ENCODE assay signal across 31 mouse cellular contexts in the genomic region with DNA sequence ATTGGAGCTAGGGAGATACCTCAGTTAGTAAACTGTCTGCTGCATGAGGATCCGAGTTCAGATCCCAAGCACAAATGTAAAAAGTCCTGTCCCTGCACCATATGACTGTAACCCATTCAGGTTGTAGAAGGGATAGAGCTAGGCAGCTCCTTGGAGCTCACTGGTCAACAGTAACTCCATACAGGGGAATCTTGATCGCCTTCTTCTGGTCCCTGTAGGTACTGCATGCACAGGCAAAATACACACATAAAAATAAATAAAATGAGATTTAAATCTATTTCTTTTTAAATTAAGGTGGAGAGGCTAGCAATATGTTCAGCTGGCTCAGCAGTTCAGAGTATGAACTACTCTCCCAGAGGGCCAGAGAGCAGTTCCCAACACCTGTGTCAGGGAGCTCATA. TPM values are rescaled to one million over a fixed set of nuclear protein-coding genes. Genes with fewer than 3 reads are reported as not detected.
DNase-seq lines count a peak whose midpoint lies in the region; ATAC-seq and TF ChIP-seq lines count a peak whose summit lies in the region.
"Had no signal": no experiment of that assay in that cellular context is flagged by ENCODE, and none has a peak within 500 bp of the region (broad histone marks: within the 10 kb centered on the region; RNA-seq: fewer than 3 reads in every experiment).

No protein-coding gene starts in this region.

- DNase-seq in 416B (ENCODE audit: low read depth): peak; percentile 3
- peak; percentile 22 for DNase-seq in ES-E14 (ENCODE audit: low read depth, low spot score)
- DNase-seq in ZHBTc4 (ENCODE audit: low read depth, low spot score): peak; percentile 47
- DNase-seq in urinary bladder, postnatal 25 days (ENCODE audit: low spot score): no peak
- no peak for DNase-seq in adrenal gland, postnatal 14 days
- no peak for DNase-seq in kidney, adult 8-10 months
- DNase-seq: adrenal gland, postnatal 25 days; B cell, adult 2 months; cerebellum, adult 11-12 months; cerebellum, postnatal 14 days; forebrain, postnatal 0 days; kidney, adult 18-20 months; kidney, postnatal 4 days; right cerebral cortex, postnatal 25 days; thymus, postnatal 14 days had no signal

- no peak for ATAC-seq in intestine, postnatal 0 days
- ATAC-seq in intestine, embryonic 16.5 days: no peak
- ATAC-seq: forebrain, postnatal 0 days; lung, postnatal 0 days; midbrain, embryonic 13.5 days had no signal

- TF ChIP-seq CTCF in intestine, postnatal 0 days (IDR thresholded peaks at IDR 0.05; ENCODE audit: low read depth): peak; percentile 33

- 74% methylated on average over 2 of the region's 2 CpGs for WGBS in intestine, postnatal 0 days
- WGBS in intestine, embryonic 16.5 days: 72% methylated on average over 2 of the region's 2 CpGs

- in situ Hi-C loops in ES-E14 (cut with MboI; ENCODE audit: low sequenced_read_pairs in 2 of 2, unreplicated experiment in 2 of 2): loop anchor here in 1 of 2 experiments (25.0 kb wide), 1 partner anchor 612 kb away; no protein-coding TSS in a partner anchor

- H3K4me3 ChIP-seq in intestine, postnatal 0 days (ENCODE audit: low read depth, low read length): no peak overlapping the region
- no peak overlapping the region for H3K4me3 ChIP-seq in intestine, embryonic 16.5 days (ENCODE audit: low read length)
- no peak overlapping the region for H3K4me3 ChIP-seq in ES-E14 (ENCODE audit: insufficient read depth in 1 of 2, low read depth in 1 of 2, low read length in 2 of 2, poor library complexity in 1 of 2, severe bottlenecking in 1 of 2)
- H3K4me3 ChIP-seq: erythroblast, embryonic 14.5 days; forebrain, embryonic 12.5 days; heart, embryonic 15.5 days; limb, embryonic 12.5 days; midbrain, embryonic 13.5 days; neural tube, embryonic 15.5 days; stomach, embryonic 15.5 days had no signal

- no peak overlapping the region for H3K4me2 ChIP-seq in intestine, postnatal 0 days (replicated peaks; ENCODE audit: low read depth)
- no peak overlapping the region for H3K4me2 ChIP-seq in intestine, embryonic 16.5 days (ENCODE audit: low read depth, low read length)
- H3K4me2 ChIP-seq: forebrain, embryonic 12.5 days; heart, embryonic 15.5 days; limb, embryonic 12.5 days; liver, embryonic 11.5 days; midbrain, embryonic 13.5 days; neural tube, embryonic 15.5 days; stomach, embryonic 15.5 days had no signal

- H3K27me3 ChIP-seq in intestine, postnatal 0 days (replicated peaks; ENCODE audit: control insufficient read depth, insufficient read depth, low read length): 0 out of 2 replicates have a peak, but pooled peaks cover 3% of the 10 kb centered on the region
- 0 out of 2 replicates have a peak, but pooled peaks cover under 1% of the 10 kb centered on the region for H3K27me3 ChIP-seq in intestine, embryonic 16.5 days (replicated peaks; ENCODE audit: control insufficient read depth, insufficient read depth, low read length)
- H3K27me3 ChIP-seq: forebrain, embryonic 12.5 days; limb, embryonic 12.5 days; midbrain, embryonic 13.5 days; neural tube, embryonic 15.5 days; stomach, embryonic 15.5 days had no signal

- H3K27ac ChIP-seq in intestine, postnatal 0 days (ENCODE audit: low read depth, low read length): no peak overlapping the region
- no peak overlapping the region for H3K27ac ChIP-seq in intestine, embryonic 16.5 days (ENCODE audit: low read length)
- H3K27ac ChIP-seq in ES-E14 (ENCODE audit: insufficient read depth, low read depth, low read length, poor library complexity, severe bottlenecking): no peak overlapping the region
- H3K27ac ChIP-seq: forebrain, embryonic 12.5 days; heart, embryonic 15.5 days; limb, embryonic 12.5 days; macrophage; midbrain, embryonic 13.5 days; neural tube, embryonic 15.5 days; stomach, embryonic 15.5 days had no signal

- H3K4me1 ChIP-seq in intestine, postnatal 0 days (replicated peaks; ENCODE audit: control insufficient read depth, insufficient read depth, low read length): no peaks in the 10 kb centered on the region
- no peaks in the 10 kb centered on the region for H3K4me1 ChIP-seq in intestine, embryonic 16.5 days (ENCODE audit: control insufficient read depth, insufficient read depth, low read length)
- peaks cover 0 to 3% of the 10 kb centered on the region in 2 experiments; a peak in 1 of 4 replicates for H3K4me1 ChIP-seq in ES-E14 (ENCODE audit: control insufficient read depth in 2 of 2, insufficient read depth in 2 of 2, low read length in 2 of 2, poor library complexity in 1 of 2)
- H3K4me1 ChIP-seq: forebrain, embryonic 12.5 days; heart, embryonic 15.5 days; limb, embryonic 12.5 days; midbrain, embryonic 13.5 days; neural tube, embryonic 15.5 days; stomach, embryonic 15.5 days had no signal

- no peaks in the 10 kb centered on the region for H3K36me3 ChIP-seq in intestine, postnatal 0 days (ENCODE audit: control insufficient read depth, insufficient read depth)
- no peaks in the 10 kb centered on the region for H3K36me3 ChIP-seq in intestine, embryonic 16.5 days (ENCODE audit: control insufficient read depth, insufficient read depth, low read length)
- H3K36me3 ChIP-seq in ES-E14 (ENCODE audit: control insufficient read depth, insufficient read depth, low read length, poor library complexity, severe bottlenecking): no peaks in the 10 kb centered on the region
- H3K36me3 ChIP-seq: forebrain, embryonic 12.5 days; heart, embryonic 15.5 days; limb, embryonic 12.5 days; midbrain, embryonic 13.5 days; neural tube, embryonic 15.5 days; stomach, embryonic 15.5 days had no signal

- no peak overlapping the region for H3K9ac ChIP-seq in intestine, postnatal 0 days (ENCODE audit: low read depth, low read length)
- H3K9ac ChIP-seq in intestine, embryonic 16.5 days (ENCODE audit: low read depth, low read length): no peak overlapping the region
- no peak overlapping the region for H3K9ac ChIP-seq in ES-E14 (ENCODE audit: insufficient read depth, low read depth, low read length, poor library complexity, severe bottlenecking)
- H3K9ac ChIP-seq: forebrain, embryonic 12.5 days; forebrain, postnatal 0 days; heart, embryonic 15.5 days; limb, embryonic 12.5 days; midbrain, embryonic 13.5 days; neural tube, embryonic 15.5 days; stomach, embryonic 15.5 days had no signal

- H3K9me3 ChIP-seq in intestine, postnatal 0 days (ENCODE audit: control insufficient read depth): no peaks in the 10 kb centered on the region
- H3K9me3 ChIP-seq in intestine, embryonic 16.5 days (ENCODE audit: control insufficient read depth, low read length): no peaks in the 10 kb centered on the region
- no peaks in the 10 kb centered on the region for H3K9me3 ChIP-seq in ES-E14 (ENCODE audit: control insufficient read depth, insufficient read depth, low read depth, low read length)
- H3K9me3 ChIP-seq: forebrain, embryonic 12.5 days; heart, embryonic 15.5 days; limb, embryonic 12.5 days; midbrain, embryonic 13.5 days; neural tube, embryonic 15.5 days; stomach, embryonic 15.5 days had no signal

TF ChIP-seq in ES-E14, 5 proteins besides CTCF, POLR2A, EP300 and RAD21:
- TF ChIP-seq MAFK (IDR thresholded peaks at IDR 0.05; ENCODE audit: insufficient read depth, low read depth, low read length) (no peak), ZNF384 (IDR thresholded peaks at IDR 0.05; ENCODE audit: low read depth, low read length) (no peak), ZC3H11A (IDR thresholded peaks at IDR 0.05; ENCODE audit: borderline replicate concordance, low read depth, low read length) (no peak), HCFC1 (IDR thresholded peaks at IDR 0.05; ENCODE audit: borderline replicate concordance, insufficient read depth, low read length) (no peak), CHD2 (IDR thresholded peaks at IDR 0.05; ENCODE audit: low read depth, low read length) (no peak)

RNA-seq across cellular contexts. Expression of a gene that starts 16.2 kb away (rescaled TPM):
- 5.4 and 5.5 TPM in 2 replicates for polyA plus RNA-seq in intestine, postnatal 0 days (2015; fragmentation: Nextera tagmentation; extraction: Ambion mirVana)
- polyA plus RNA-seq in intestine, embryonic 16.5 days (2015; fragmentation: Nextera tagmentation; extraction: Ambion mirVana): 1.3 and 1.4 TPM in 2 replicates
- total RNA-seq in ES-E14 (2012; rRNA removed): 2.6 TPM in 2 replicates
- 0.41 and 0.48 TPM in 2 replicates for total RNA-seq in adrenal gland, postnatal 14 days (2021)
- total RNA-seq: monocyte, adult 5-6 weeks had no signal
- polyA plus RNA-seq: erythroblast, embryonic 14.5 days; macrophage had no signal

RNA-seq across cellular contexts. Expression of a gene that starts 35.9 kb away (rescaled TPM):
- polyA plus RNA-seq in intestine, postnatal 0 days (2015; fragmentation: Nextera tagmentation; extraction: Ambion mirVana): 3.3 and 4.7 TPM in 2 replicates
- 14.1 and 14.2 TPM in 2 replicates for polyA plus RNA-seq in intestine, embryonic 16.5 days (2015; fragmentation: Nextera tagmentation; extraction: Ambion mirVana)
- 0.27 and 0.69 TPM in 2 replicates for total RNA-seq in ES-E14 (2012; rRNA removed)
- not detected in 2 replicates for total RNA-seq in adrenal gland, postnatal 14 days (2021)
- total RNA-seq: adrenal gland, postnatal 25 days; left cerebral cortex, adult 18-20 months; megakaryocyte-erythroid progenitor cell, adult 5-6 weeks; monocyte, adult 5-6 weeks had no signal
- polyA plus RNA-seq: erythroblast, embryonic 14.5 days; liver, embryonic 16.5 days; macrophage had no signal

Comparison
In these comparisons a context has a peak if more than half of its experiments do, and no peak if none do; other contexts are left out.
1. DNase-seq: peak in 416B (single experiment), ES-E14 (single experiment) and ZHBTc4 (single experiment); none in urinary bladder, postnatal 25 days (single experiment), adrenal gland, postnatal 14 days (single experiment) and kidney, adult 8-10 months (0 of 2).